Comparison of ENCODE assay signal across 9 mouse cellular contexts in the genomic region with DNA sequence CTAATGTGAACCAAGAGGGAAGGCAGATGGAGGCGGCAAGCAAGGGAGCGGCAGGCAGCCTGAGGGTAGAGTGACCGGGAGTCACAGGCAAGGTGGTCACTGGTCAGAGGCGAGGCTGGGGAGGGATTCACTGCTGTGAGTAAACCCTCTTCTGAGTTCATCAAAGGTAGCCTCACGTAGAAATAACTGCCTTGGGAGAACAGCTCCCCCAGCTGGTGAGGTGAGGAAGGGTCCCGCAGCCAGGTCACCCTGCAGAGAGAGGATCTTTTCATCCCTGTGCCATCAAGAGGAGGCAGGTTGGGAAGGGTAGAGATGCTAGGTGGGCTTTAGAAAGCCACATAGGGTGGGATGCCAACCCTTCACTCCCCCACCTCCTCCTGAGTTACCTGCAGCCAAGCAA. TPM values are rescaled to one million over a fixed set of nuclear protein-coding genes. Genes with fewer than 3 reads are reported as not detected.
DNase-seq lines count a peak whose midpoint lies in the region; ATAC-seq and TF ChIP-seq lines count a peak whose summit lies in the region.
"Had no signal": no experiment of that assay in that cellular context is flagged by ENCODE, and none has a peak within 500 bp of the region (broad histone marks: within the 10 kb centered on the region; RNA-seq: fewer than 3 reads in every experiment).

No protein-coding gene starts in this region.

- no peak for ATAC-seq in erythroid progenitor cell, adult 5-6 weeks (replicated peaks; ENCODE audit: low FRiP score, poor library complexity, severe bottlenecking)

- no peak for TF ChIP-seq POLR2A in embryonic fibroblast, embryonic 13.5 days (IDR thresholded peaks at IDR 0.05; ENCODE audit: low read depth, low read length)

- no peaks in the 10 kb centered on the region for H3K4me1 ChIP-seq in embryonic fibroblast, embryonic 13.5 days (ENCODE audit: control insufficient read depth, insufficient read depth, low read length)

- no peak overlapping the region for H3K27ac ChIP-seq in embryonic fibroblast, embryonic 13.5 days (ENCODE audit: insufficient read depth, low read length)

- peak; percentile 48 for DNase-seq in cerebellum, postnatal 10 days
- no peak for DNase-seq in cerebellum, adult 11-12 months
- peak; percentile 32 for DNase-seq in right cerebral cortex, postnatal 4 days
- no peak for DNase-seq in right cerebral cortex, adult 18-20 months
- DNase-seq in kidney, postnatal 4 days = peak; percentile 65 to 67
- peak; percentile 34 to 65 for DNase-seq in natural killer cell, adult 2 months (ENCODE audit: low spot score in 2 of 2)

- H3K4me3 ChIP-seq in embryonic fibroblast, embryonic 13.5 days (ENCODE audit: insufficient read depth, low read length) = no peak overlapping the region

- peak; percentile 54; the same call in 1 of the 2 replicates for TF ChIP-seq CTCF in embryonic fibroblast, embryonic 13.5 days (IDR thresholded peaks at IDR 0.05; ENCODE audit: borderline replicate concordance, insufficient read depth, low read length)

RNA-seq across cellular contexts. Expression of gene Slc38a8, which starts 4.7 kb away (rescaled TPM):
- not detected in 2 replicates for polyA plus RNA-seq in embryonic fibroblast, embryonic 13.5 days (2011; ENCODE audit: insufficient read length, low read depth, missing spikeins)
- total RNA-seq in erythroid progenitor cell, adult 5-6 weeks (2015; ENCODE audit: low replicate concordance) = not detected in 2 replicates
- not detected in 2 replicates for total RNA-seq in erythroid progenitor cell, adult 5-6 weeks (2017; ENCODE audit: low replicate concordance)
- polyA plus RNA-seq: lung, embryonic 16.5 days had no signal

RNA-seq across cellular contexts. Expression of gene Necab2, which starts 50.3 kb away (rescaled TPM):
- polyA plus RNA-seq in embryonic fibroblast, embryonic 13.5 days (2011; ENCODE audit: insufficient read length, low read depth, missing spikeins) = 0.30 TPM in 1 of 2 replicates, not detected in the other
- total RNA-seq in erythroid progenitor cell, adult 5-6 weeks (2015; ENCODE audit: low replicate concordance) = not detected in 2 replicates
- not detected in 2 replicates for total RNA-seq in erythroid progenitor cell, adult 5-6 weeks (2017; ENCODE audit: low replicate concordance)

Comparison
In these comparisons a context has a peak if more than half of its experiments do, and no peak if none do; other contexts are left out.
1. DNase-seq: peak in cerebellum, postnatal 10 days (2 of 2), right cerebral cortex, postnatal 4 days (single experiment), kidney, postnatal 4 days (2 of 2) and natural killer cell, adult 2 months (2 of 2); none in cerebellum, adult 11-12 months (single experiment) and right cerebral cortex, adult 18-20 months (single experiment).